In genomic region chr6:72937859-72938258, GRCm38 (mm10) we compare ENCODE assay signal across 14 mouse cellular contexts. TPM values are rescaled to one million over a fixed set of nuclear protein-coding genes. Genes with fewer than 3 reads are reported as not detected.
A peak's percentile ranks its signal among the peaks of the same experiment; 100 is the strongest.
DNase-seq lines count a peak whose midpoint lies in the region; ATAC-seq lines count a peak whose summit lies in the region.
"Had no signal": no experiment of that assay in that cellular context is flagged by ENCODE, and none has a peak within 500 bp of the region (broad histone marks: within the 10 kb centered on the region; RNA-seq: fewer than 3 reads in every experiment).

No protein-coding gene starts in this region.

- 0 out of 2 replicates have a peak overlapping the region, but pooled peaks have one; percentile 16 for H3K9ac ChIP-seq in heart, embryonic 16.5 days (ENCODE audit: low read length)
- H3K9ac ChIP-seq in heart, embryonic 11.5 days (ENCODE audit: low read depth, low read length): no peak overlapping the region
- H3K9ac ChIP-seq in hindbrain, embryonic 13.5 days: no peak overlapping the region
- H3K9ac ChIP-seq: hindbrain, embryonic 15.5 days; neural tube, embryonic 12.5 days had no signal

- no peak for ATAC-seq in heart, embryonic 16.5 days (replicated peaks; ENCODE audit: extremely low read depth, insufficient read depth, low FRiP score)
- ATAC-seq in heart, embryonic 11.5 days (replicated peaks; ENCODE audit: insufficient number of reproducible peaks, low FRiP score, low TSS enrichment): no peak
- ATAC-seq in granulocyte monocyte progenitor cell, adult 5-6 weeks (replicated peaks; ENCODE audit: poor library complexity, severe bottlenecking): peak; percentile 60
- no peak for ATAC-seq in hindbrain, embryonic 13.5 days (ENCODE audit: low FRiP score)

- no peaks in the 10 kb centered on the region for H3K9me3 ChIP-seq in heart, embryonic 16.5 days (replicated peaks; ENCODE audit: control insufficient read depth, low read length)
- no peaks in the 10 kb centered on the region; the same call in 1 of the 2 replicates for H3K9me3 ChIP-seq in heart, embryonic 11.5 days (replicated peaks; ENCODE audit: control insufficient read depth, low read length)
- no peaks in the 10 kb centered on the region for H3K9me3 ChIP-seq in megakaryocyte, embryonic 14.5 days
- H3K9me3 ChIP-seq in hindbrain, embryonic 13.5 days: no peaks in the 10 kb centered on the region
- H3K9me3 ChIP-seq: hindbrain, embryonic 15.5 days; neural tube, embryonic 12.5 days had no signal

- H3K27ac ChIP-seq in heart, embryonic 16.5 days (ENCODE audit: low read length): no peak overlapping the region
- H3K27ac ChIP-seq in heart, embryonic 11.5 days (ENCODE audit: low read depth, low read length): no peak overlapping the region
- H3K27ac ChIP-seq in hindbrain, embryonic 13.5 days: no peak overlapping the region
- H3K27ac ChIP-seq: heart, adult 2 months; hindbrain, embryonic 15.5 days; neural tube, embryonic 12.5 days had no signal

- DNase-seq in A20 (ENCODE audit: low read depth, low spot score): peak; percentile 69
- DNase-seq in left cerebral cortex, adult 9 months (ENCODE audit: low spot score in 2 of 2): no peak
- DNase-seq in embryo, embryonic 10 days (ENCODE audit: low spot score): no peak
- DNase-seq: cerebellum, postnatal 25 days; kidney, postnatal 10 days; right cerebral cortex, postnatal 14 days had no signal

- H3K27me3 ChIP-seq in heart, embryonic 16.5 days (ENCODE audit: control insufficient read depth, insufficient read depth, low read length): no peaks in the 10 kb centered on the region
- no peaks in the 10 kb centered on the region for H3K27me3 ChIP-seq in heart, embryonic 11.5 days (ENCODE audit: control insufficient read depth, insufficient read depth, low read length)
- peaks cover 3% of the 10 kb centered on the region for H3K27me3 ChIP-seq in megakaryocyte, embryonic 14.5 days (replicated peaks)
- H3K27me3 ChIP-seq in hindbrain, embryonic 13.5 days: no peaks in the 10 kb centered on the region
- H3K27me3 ChIP-seq: hindbrain, embryonic 15.5 days; neural tube, embryonic 12.5 days had no signal

- peak overlapping the region; percentile 30 for H3K4me2 ChIP-seq in heart, embryonic 16.5 days (ENCODE audit: low read depth, low read length)
- no peak overlapping the region for H3K4me2 ChIP-seq in heart, embryonic 11.5 days
- H3K4me2 ChIP-seq in hindbrain, embryonic 13.5 days: no peak overlapping the region
- H3K4me2 ChIP-seq: hindbrain, embryonic 15.5 days; neural tube, embryonic 12.5 days had no signal

- whole genome bisulfite sequencing in heart, embryonic 16.5 days: 53% methylated on average over 5 of the region's 5 CpGs
- WGBS in heart, embryonic 11.5 days (ENCODE audit: insufficient replicate concordance): 60% methylated on average over 5 of the region's 5 CpGs
- 84% methylated on average over 5 of the region's 5 CpGs for WGBS in hindbrain, embryonic 13.5 days

- H3K4me1 ChIP-seq in heart, embryonic 16.5 days (ENCODE audit: control insufficient read depth, insufficient read depth, low read length): no peaks in the 10 kb centered on the region
- no peaks in the 10 kb centered on the region for H3K4me1 ChIP-seq in heart, embryonic 11.5 days (ENCODE audit: control insufficient read depth, insufficient read depth, low read length)
- peaks cover 31% of the 10 kb centered on the region for H3K4me1 ChIP-seq in megakaryocyte, embryonic 14.5 days
- H3K4me1 ChIP-seq in hindbrain, embryonic 13.5 days (replicated peaks): no peaks in the 10 kb centered on the region
- H3K4me1 ChIP-seq: hindbrain, embryonic 15.5 days; neural tube, embryonic 12.5 days had no signal

- H3K36me3 ChIP-seq in heart, embryonic 16.5 days (ENCODE audit: control insufficient read depth, insufficient read depth): no peaks in the 10 kb centered on the region
- H3K36me3 ChIP-seq in heart, embryonic 11.5 days (ENCODE audit: control insufficient read depth, insufficient read depth, low read length): no peaks in the 10 kb centered on the region
- H3K36me3 ChIP-seq in megakaryocyte, embryonic 14.5 days (replicated peaks; ENCODE audit: low read length): no peaks in the 10 kb centered on the region
- H3K36me3 ChIP-seq in hindbrain, embryonic 13.5 days: no peaks in the 10 kb centered on the region
- H3K36me3 ChIP-seq: hindbrain, embryonic 15.5 days; neural tube, embryonic 12.5 days had no signal

- H3K4me3 ChIP-seq in heart, embryonic 16.5 days (ENCODE audit: low read length): no peak overlapping the region; the same call in 1 of the 2 replicates
- H3K4me3 ChIP-seq in heart, embryonic 11.5 days (ENCODE audit: low read depth, low read length): no peak overlapping the region
- H3K4me3 ChIP-seq in megakaryocyte, embryonic 14.5 days (replicated peaks): peak overlapping the region; percentile 88
- no peak overlapping the region for H3K4me3 ChIP-seq in hindbrain, embryonic 13.5 days
- H3K4me3 ChIP-seq: heart, adult 2 months; hindbrain, embryonic 15.5 days; neural tube, embryonic 12.5 days had no signal

RNA-seq across cellular contexts. Expression of gene Tmsb10, which starts 20.7 kb away (rescaled TPM):
- polyA plus RNA-seq in heart, embryonic 16.5 days (2015; fragmentation: Nextera tagmentation; extraction: Ambion mirVana): 963 and 998 TPM in 2 replicates
- 1,975 and 2,031 TPM in 2 replicates for polyA plus RNA-seq in heart, embryonic 11.5 days (2014; fragmentation: Nextera tagmentation; extraction: Ambion mirVana)
- total RNA-seq in granulocyte monocyte progenitor cell, adult 5-6 weeks (2014; fragmentation: Nextera tagmentation): 601 and 668 TPM in 2 replicates
- total RNA-seq in granulocyte monocyte progenitor cell, adult 5-6 weeks (2017): 357 and 410 TPM in 2 replicates
- polyA plus RNA-seq in megakaryocyte, embryonic 14.5 days (2012; ENCODE audit: insufficient read depth, low replicate concordance): 60.6 and 494 TPM in 2 replicates
- 5,412 and 5,881 TPM in 2 replicates for polyA plus RNA-seq in hindbrain, embryonic 13.5 days (2015; fragmentation: Nextera tagmentation; extraction: Ambion mirVana)

RNA-seq across cellular contexts. Expression of gene Kcmf1, which starts 38.1 kb away (rescaled TPM):
- 28.1 and 32.8 TPM in 2 replicates for polyA plus RNA-seq in heart, embryonic 16.5 days (2015; fragmentation: Nextera tagmentation; extraction: Ambion mirVana)
- 44.7 and 46.1 TPM in 2 replicates for polyA plus RNA-seq in heart, embryonic 11.5 days (2014; fragmentation: Nextera tagmentation; extraction: Ambion mirVana)
- total RNA-seq in granulocyte monocyte progenitor cell, adult 5-6 weeks (2014; fragmentation: Nextera tagmentation): 46.3 TPM in 2 replicates
- 101 and 122 TPM in 2 replicates for total RNA-seq in granulocyte monocyte progenitor cell, adult 5-6 weeks (2017)
- 10.2 and 91.5 TPM in 2 replicates for polyA plus RNA-seq in megakaryocyte, embryonic 14.5 days (2012; ENCODE audit: insufficient read depth, low replicate concordance)
- polyA plus RNA-seq in hindbrain, embryonic 13.5 days (2015; fragmentation: Nextera tagmentation; extraction: Ambion mirVana): 27.0 and 29.3 TPM in 2 replicates
